Mouse (Mus musculus) liver, embryonic 14.5 days (tissue): ENCODE results near the gene Efcab5.

Source experiments
- CTCF ChIP-seq: IDR thresholded peaks from 2 replicates; pipeline ENCODE4 v1.5.1; 2016; ENCODE audit warnings: antibody characterized with exemption, low read depth, control low read depth
- EP300 ChIP-seq: IDR thresholded peaks from 2 replicates; pipeline ENCODE4 v1.6.1; 2016; ENCODE audit warnings: antibody characterized with exemption, low read depth

DNA sequence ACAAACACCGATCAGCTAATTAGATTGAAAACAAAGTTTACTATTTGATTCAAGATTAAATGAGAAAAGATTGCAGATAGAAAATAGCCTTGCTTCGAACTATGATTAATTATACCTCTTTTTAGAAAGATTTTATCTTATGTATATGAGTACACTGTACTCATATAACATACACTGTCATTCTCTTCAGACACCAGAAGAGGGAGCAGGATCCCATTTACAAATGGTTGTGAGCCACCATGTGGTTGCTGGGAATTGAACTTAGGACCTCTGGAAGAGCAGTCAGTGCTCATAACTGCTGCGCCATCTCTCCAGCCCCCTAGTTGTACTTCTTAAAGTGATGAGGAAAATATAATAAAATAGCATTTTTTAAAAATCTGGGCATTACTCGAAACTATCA is 55.3 kb downstream of the Efcab5 start:
- peak; percentile 15; the same call in 1 of the 2 replicates for TF ChIP-seq CTCF
- no peak for TF ChIP-seq EP300
